Mouse (Mus musculus) lung, postnatal 0 days (tissue): ENCODE data around the gene Znrf2.

Source experiments
- CTCF ChIP-seq: IDR thresholded peaks from 2 replicates; pipeline ENCODE4 v1.5.1; 2016; ENCODE audit warnings: antibody characterized with exemption, mild to moderate bottlenecking
- EP300 ChIP-seq: IDR thresholded peaks from 2 replicates; pipeline ENCODE4 v1.6.1; 2016; ENCODE audit warnings: antibody characterized with exemption, mild to moderate bottlenecking, control low read depth

- no peak for TF ChIP-seq EP300
- TF ChIP-seq CTCF, result no peak
Measured at GRCm38 (mm10) chr6:54827481-54827880, 10.8 kb downstream of the Znrf2 start.
